ENCODE assay signal across 13 mouse cellular contexts in the genomic region with DNA sequence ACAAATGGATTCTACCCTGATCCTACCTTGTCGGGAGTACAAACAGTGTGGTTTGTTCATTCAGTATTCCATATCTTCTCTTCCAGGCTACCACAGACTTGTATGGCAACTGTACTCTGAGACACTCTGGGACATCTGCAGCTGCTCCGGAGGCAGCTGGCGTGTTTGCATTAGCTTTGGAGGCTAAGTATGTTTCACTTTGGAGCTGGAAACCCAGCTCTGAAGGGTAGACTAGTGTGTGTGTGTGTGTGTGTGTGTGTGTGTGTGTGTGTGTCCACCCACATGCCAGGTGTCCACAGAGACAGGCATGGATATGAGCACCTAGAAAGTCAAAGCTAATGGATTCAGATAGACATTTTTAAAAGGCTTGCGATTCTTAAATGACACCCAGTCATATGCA.
"Had no signal": no experiment of that assay in that cellular context is flagged by ENCODE, and none has a peak within 500 bp of the region (broad histone marks: within the 10 kb centered on the region; RNA-seq: fewer than 3 reads in every experiment).

No protein-coding gene starts in this region.

- H3K4me2 ChIP-seq: intestine, embryonic 15.5 days; limb, embryonic 15.5 days; liver, embryonic 12.5 days; lung, embryonic 14.5 days; neural tube, embryonic 13.5 days; stomach, embryonic 15.5 days had no signal

- DNase-seq: kidney, adult 18-20 months; kidney, postnatal 10 days; kidney, postnatal 4 days; lung, embryonic 14.5 days; lung, postnatal 10 days; lung, postnatal 4 days; thymus, postnatal 36 days had no signal

- H3K4me3 ChIP-seq: intestine, embryonic 15.5 days; limb, embryonic 15.5 days; liver, embryonic 12.5 days; midbrain, embryonic 10.5 days; neural tube, embryonic 13.5 days; stomach, embryonic 15.5 days had no signal

- H3K9ac ChIP-seq: intestine, embryonic 15.5 days; limb, embryonic 15.5 days; liver, embryonic 12.5 days; lung, embryonic 14.5 days; neural tube, embryonic 13.5 days; stomach, embryonic 15.5 days had no signal

- H3K27ac ChIP-seq: intestine, embryonic 15.5 days; limb, embryonic 15.5 days; liver, embryonic 12.5 days; midbrain, embryonic 10.5 days; neural tube, embryonic 13.5 days; stomach, embryonic 15.5 days had no signal

- H3K27me3 ChIP-seq: intestine, embryonic 15.5 days; limb, embryonic 15.5 days; liver, embryonic 12.5 days; neural tube, embryonic 13.5 days; stomach, embryonic 15.5 days had no signal

- H3K9me3 ChIP-seq: intestine, embryonic 15.5 days; limb, embryonic 15.5 days; liver, embryonic 12.5 days; midbrain, embryonic 10.5 days; neural tube, embryonic 13.5 days; stomach, embryonic 15.5 days had no signal

- ATAC-seq: intestine, embryonic 15.5 days; liver, embryonic 12.5 days had no signal

- H3K36me3 ChIP-seq: intestine, embryonic 15.5 days; limb, embryonic 15.5 days; liver, embryonic 12.5 days; midbrain, embryonic 10.5 days; stomach, embryonic 15.5 days had no signal

- H3K4me1 ChIP-seq: intestine, embryonic 15.5 days; limb, embryonic 15.5 days; liver, embryonic 12.5 days; midbrain, embryonic 10.5 days; neural tube, embryonic 13.5 days; stomach, embryonic 15.5 days had no signal
